Mouse (Mus musculus): ENCODE results near the gene Cab39l. TPM values are rescaled to one million over a fixed set of nuclear protein-coding genes. Genes with fewer than 3 reads are reported as not detected.

Cab39l gene
- polyA plus RNA-seq, 1 experiment from 2014 or later, result 40.7 TPM

Other genes starting within 250 kb of the Cab39l start
- gene Rcbtb1, start 239.8 kb upstream of the Cab39l start, polyA plus RNA-seq (2016; fragmentation: Nextera tagmentation; extraction: Ambion mirVana), result 116 and 120 TPM in 2 replicates
- not detected in 2 replicates for gene Gm6904, start 180.8 kb upstream of the Cab39l start, polyA plus RNA-seq (2016; fragmentation: Nextera tagmentation; extraction: Ambion mirVana)
- 0.32 TPM in 1 of 2 replicates, not detected in the other for gene Phf11a, start 143.4 kb upstream of the Cab39l start, polyA plus RNA-seq (2016; fragmentation: Nextera tagmentation; extraction: Ambion mirVana)
- gene Phf11b, start 99.6 kb upstream of the Cab39l start, polyA plus RNA-seq (2016; fragmentation: Nextera tagmentation; extraction: Ambion mirVana), result 0.59 TPM in 1 of 2 replicates, not detected in the other
- gene Phf11d, start 75.5 kb upstream of the Cab39l start, polyA plus RNA-seq (2016; fragmentation: Nextera tagmentation; extraction: Ambion mirVana), result 0.29 and 0.51 TPM in 2 replicates
- gene Phf11c, start 45.6 kb upstream of the Cab39l start, polyA plus RNA-seq (2016; fragmentation: Nextera tagmentation; extraction: Ambion mirVana), result 0.57 and 0.75 TPM in 2 replicates
- 12.5 and 12.7 TPM in 2 replicates for gene Setdb2, start 88 bp upstream of the Cab39l start, polyA plus RNA-seq (2016; fragmentation: Nextera tagmentation; extraction: Ambion mirVana)
- gene Cdadc1, start 157.0 kb downstream of the Cab39l start, polyA plus RNA-seq (2016; fragmentation: Nextera tagmentation; extraction: Ambion mirVana), result 34.1 and 36.0 TPM in 2 replicates
- 51.7 and 54.8 TPM in 2 replicates for gene Shisa2, start 184.3 kb downstream of the Cab39l start, polyA plus RNA-seq (2016; fragmentation: Nextera tagmentation; extraction: Ambion mirVana)